Comparison of ENCODE assay signal across 9 mouse cellular contexts in the genomic region with DNA sequence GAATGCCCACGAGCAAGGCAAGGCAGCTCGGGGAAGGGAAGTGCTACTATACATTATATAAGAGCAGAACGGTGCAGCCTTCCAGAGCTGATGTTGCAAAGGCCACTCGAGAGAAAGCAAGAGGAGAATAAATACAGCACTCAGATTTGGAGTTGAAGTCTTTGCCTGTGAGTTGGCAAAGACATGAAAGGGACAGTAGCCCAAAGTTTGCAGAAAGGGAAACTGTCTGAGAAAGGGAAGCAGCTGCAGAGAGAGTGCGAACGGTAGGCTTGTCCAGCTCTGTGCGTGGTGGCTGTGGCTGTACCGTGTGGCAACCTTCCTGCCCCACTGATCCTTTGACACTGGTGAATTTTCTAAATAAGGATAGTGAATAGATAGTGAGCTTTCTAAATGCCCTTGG. TPM values are rescaled to one million over a fixed set of nuclear protein-coding genes. Genes with fewer than 3 reads are reported as not detected.
DNase-seq lines count a peak whose midpoint lies in the region; ATAC-seq and TF ChIP-seq lines count a peak whose summit lies in the region.
"Had no signal": no experiment of that assay in that cellular context is flagged by ENCODE, and none has a peak within 500 bp of the region (broad histone marks: within the 10 kb centered on the region; RNA-seq: fewer than 3 reads in every experiment).

No protein-coding gene starts in this region.

- DNase-seq in heart, postnatal 4 days, result no peak
- DNase-seq in ovary, postnatal 10 days (ENCODE audit: low spot score), result no peak
- DNase-seq in cerebellum, postnatal 10 days, result no peak
- no peak for DNase-seq in left cerebral cortex, postnatal 10 days (ENCODE audit: extremely low spot score in 1 of 2, low spot score in 2 of 2)

- H3K9me3 ChIP-seq in heart, embryonic 11.5 days (replicated peaks; ENCODE audit: control insufficient read depth, low read length), result no peaks in the 10 kb centered on the region
- H3K9me3 ChIP-seq in intestine, embryonic 15.5 days, result no peaks in the 10 kb centered on the region
- no peaks in the 10 kb centered on the region for H3K9me3 ChIP-seq in midbrain, embryonic 13.5 days

- no peaks in the 10 kb centered on the region for H3K27me3 ChIP-seq in heart, embryonic 11.5 days (ENCODE audit: control insufficient read depth, insufficient read depth, low read length)
- H3K27me3 ChIP-seq in intestine, embryonic 15.5 days (replicated peaks), result no peaks in the 10 kb centered on the region
- H3K27me3 ChIP-seq in midbrain, embryonic 13.5 days, result no peaks in the 10 kb centered on the region

- no peaks in the 10 kb centered on the region for H3K36me3 ChIP-seq in heart, embryonic 11.5 days (ENCODE audit: control insufficient read depth, insufficient read depth, low read length)
- no peaks in the 10 kb centered on the region for H3K36me3 ChIP-seq in intestine, embryonic 15.5 days
- no peaks in the 10 kb centered on the region; the same call in 1 of the 2 replicates for H3K36me3 ChIP-seq in midbrain, embryonic 13.5 days

- intact Hi-C loops in left cerebral cortex, postnatal 10 days (cut with DNase I), result loop anchor here (5.0 to 10.0 kb wide), 2 partner anchors 43 to 236 kb away; a partner anchor contains a TSS

- H3K9ac ChIP-seq in heart, embryonic 11.5 days (ENCODE audit: low read depth, low read length), result no peak overlapping the region; the same call in 1 of the 2 replicates
- H3K9ac ChIP-seq in intestine, embryonic 15.5 days, result 0 out of 2 replicates have a peak overlapping the region, but pooled peaks have one; percentile 2
- peak overlapping the region; percentile 46 for H3K9ac ChIP-seq in midbrain, embryonic 13.5 days (replicated peaks)

- no peak for TF ChIP-seq POLR2A in cortical plate, adult 2 months (IDR thresholded peaks at IDR 0.05; ENCODE audit: extremely low read depth, insufficient read depth, low read length)

- ATAC-seq in heart, embryonic 11.5 days (replicated peaks; ENCODE audit: insufficient number of reproducible peaks, low FRiP score, low TSS enrichment), result no peak
- no peak for ATAC-seq in intestine, embryonic 15.5 days
- no peak for ATAC-seq in midbrain, embryonic 13.5 days

- 55% methylated on average over 8 of the region's 8 CpGs for WGBS in heart, embryonic 11.5 days (ENCODE audit: insufficient replicate concordance)
- WGBS in intestine, embryonic 15.5 days, result 43% methylated on average over 8 of the region's 8 CpGs
- 65% methylated on average over 8 of the region's 8 CpGs for WGBS in midbrain, embryonic 13.5 days

- TF ChIP-seq CTCF in cortical plate, adult 2 months (IDR thresholded peaks at IDR 0.05; ENCODE audit: extremely low read depth, insufficient read depth, low read length), result no peak

- H3K4me1 ChIP-seq in heart, embryonic 11.5 days (ENCODE audit: control insufficient read depth, insufficient read depth, low read length), result peaks cover 33% of the 10 kb centered on the region
- H3K4me1 ChIP-seq in cortical plate, adult 2 months (ENCODE audit: control insufficient read depth, insufficient read depth, low read length), result peaks cover 2% of the 10 kb centered on the region; the same call in 1 of the 2 replicates
- peaks cover 19% of the 10 kb centered on the region for H3K4me1 ChIP-seq in intestine, embryonic 15.5 days (replicated peaks)
- peaks cover 37% of the 10 kb centered on the region for H3K4me1 ChIP-seq in midbrain, embryonic 13.5 days (replicated peaks)

- H3K4me3 ChIP-seq in heart, embryonic 11.5 days (ENCODE audit: low read depth, low read length), result peak overlapping the region; percentile 95
- peak overlapping the region; percentile 66; the same call in 1 of the 2 replicates for H3K4me3 ChIP-seq in cortical plate, adult 2 months (ENCODE audit: insufficient read depth, low read length)
- H3K4me3 ChIP-seq in intestine, embryonic 15.5 days (replicated peaks), result peak overlapping the region; percentile 84; the same call in 1 of the 2 replicates
- peak overlapping the region; percentile 92 for H3K4me3 ChIP-seq in midbrain, embryonic 13.5 days (replicated peaks)

- no peak overlapping the region for H3K27ac ChIP-seq in heart, embryonic 11.5 days (ENCODE audit: low read depth, low read length)
- no peak overlapping the region for H3K27ac ChIP-seq in cortical plate, adult 2 months (ENCODE audit: insufficient read depth, low read length)
- no peak overlapping the region for H3K27ac ChIP-seq in intestine, embryonic 15.5 days
- no peak overlapping the region for H3K27ac ChIP-seq in midbrain, embryonic 13.5 days

- peak overlapping the region; percentile 84 for H3K4me2 ChIP-seq in heart, embryonic 11.5 days
- peak overlapping the region; percentile 90 for H3K4me2 ChIP-seq in intestine, embryonic 15.5 days (replicated peaks)
- peak overlapping the region; percentile 87 for H3K4me2 ChIP-seq in midbrain, embryonic 13.5 days (replicated peaks)

RNA-seq across cellular contexts. Expression of a gene that starts 1.6 kb away (rescaled TPM):
- polyA plus RNA-seq in heart, embryonic 11.5 days (2014; fragmentation: Nextera tagmentation; extraction: Ambion mirVana), result 12.5 and 17.8 TPM in 2 replicates
- 10 to 100 TPM; 30.0 to 33.6 TPM for total RNA-seq in heart, postnatal 4 days (2021)
- polyA plus RNA-seq in cortical plate, adult 2 months (2012; rRNA removed), result 37.0 and 38.8 TPM in 2 replicates
- 10.4 and 11.0 TPM in 2 replicates for polyA plus RNA-seq in intestine, embryonic 15.5 days (2015; fragmentation: Nextera tagmentation; extraction: Ambion mirVana)
- polyA plus RNA-seq in midbrain, embryonic 13.5 days (2015; fragmentation: Nextera tagmentation; extraction: Ambion mirVana), result 13.9 and 14.9 TPM in 2 replicates
- total RNA-seq in left cerebral cortex, postnatal 10 days (2021), result 10 to 100 TPM; 56.3 to 66.2 TPM

RNA-seq across cellular contexts. Expression of a gene that starts 8.9 kb away (rescaled TPM):
- 0.28 and 0.43 TPM in 2 replicates for polyA plus RNA-seq in heart, embryonic 11.5 days (2014; fragmentation: Nextera tagmentation; extraction: Ambion mirVana)
- total RNA-seq in heart, postnatal 4 days (2021), result not detected
- polyA plus RNA-seq in cortical plate, adult 2 months (2012; rRNA removed), result 0.17 and 0.25 TPM in 2 replicates
- 0.35 and 0.39 TPM in 2 replicates for polyA plus RNA-seq in intestine, embryonic 15.5 days (2015; fragmentation: Nextera tagmentation; extraction: Ambion mirVana)
- 0.48 and 0.72 TPM in 2 replicates for polyA plus RNA-seq in midbrain, embryonic 13.5 days (2015; fragmentation: Nextera tagmentation; extraction: Ambion mirVana)
- total RNA-seq in left cerebral cortex, postnatal 10 days (2021), result not detected
- total RNA-seq: left cerebral cortex, adult 18-20 months had no signal

RNA-seq across cellular contexts. Expression of a gene that starts 44.0 kb away (rescaled TPM):
- polyA plus RNA-seq in heart, embryonic 11.5 days (2014; fragmentation: Nextera tagmentation; extraction: Ambion mirVana), result 429 and 456 TPM in 2 replicates
- total RNA-seq in heart, postnatal 4 days (2021), result 100 to 1,000 TPM; 820 to 827 TPM
- polyA plus RNA-seq in cortical plate, adult 2 months (2012; rRNA removed), result 205 and 211 TPM in 2 replicates
- polyA plus RNA-seq in intestine, embryonic 15.5 days (2015; fragmentation: Nextera tagmentation; extraction: Ambion mirVana), result 295 and 299 TPM in 2 replicates
- 195 and 203 TPM in 2 replicates for polyA plus RNA-seq in midbrain, embryonic 13.5 days (2015; fragmentation: Nextera tagmentation; extraction: Ambion mirVana)
- total RNA-seq in left cerebral cortex, postnatal 10 days (2021), result 100 to 1,000 TPM; 234 to 247 TPM
